Mouse (Mus musculus) ES-Bruce4 (cell line): ENCODE results near the gene 9130019O22Rik. TPM values are rescaled to one million over a fixed set of nuclear protein-coding genes. Genes with fewer than 3 reads are reported as not detected.
A peak's percentile ranks its signal among the peaks of the same experiment; 100 is the strongest.
"Not testable (repeated sequence)": the region's sequence is repeated elsewhere in the genome, so short reads cannot be mapped to it uniquely, and the experiment has no call there.

Experiments used
- H3K27ac ChIP-seq: 2 replicates; pipeline ENCODE4 v1.5.1; 2012; ENCODE audit warnings: low read length, inconsistent platforms; ENCODE audit not compliant: insufficient read depth
- H3K27me3 ChIP-seq: 2 replicates; pipeline ENCODE4 v1.6.1; 2012; ENCODE audit warnings: mild to moderate bottlenecking, low read length, inconsistent platforms; ENCODE audit not compliant: control insufficient read depth, poor library complexity, insufficient read depth, severe bottlenecking
- H3K36me3 ChIP-seq: 2 replicates; pipeline ENCODE4 v1.6.1; 2012; ENCODE audit warnings: inconsistent platforms, mild to moderate bottlenecking, low read length, moderate library complexity; ENCODE audit not compliant: control insufficient read depth, poor library complexity, insufficient read depth, severe bottlenecking
- H3K4me1 ChIP-seq: one replicate; pipeline ENCODE4 v1.8.1; 2011; ENCODE audit warnings: low read length; ENCODE audit not compliant: control insufficient read depth, insufficient read depth
- H3K4me3 ChIP-seq: 2 replicates; pipeline ENCODE4 v1.5.1; 2011; ENCODE audit warnings: low read depth, mild to moderate bottlenecking, low read length
- H3K9ac ChIP-seq: 2 replicates; pipeline ENCODE4 v1.6.1; 2012; ENCODE audit warnings: low read depth, mild to moderate bottlenecking, inconsistent platforms; ENCODE audit not compliant: poor library complexity, severe bottlenecking
- H3K9me3 ChIP-seq: replicated peaks from 2 replicates; pipeline ENCODE4 v1.6.1; 2012; ENCODE audit warnings: mild to moderate bottlenecking, low read length, inconsistent platforms; ENCODE audit not compliant: control insufficient read depth, poor library complexity, insufficient read depth, severe bottlenecking
- CTCF ChIP-seq: IDR thresholded peaks from one replicate; pipeline ENCODE4 v1.8.1; 2011; ENCODE audit warnings: low read depth, low read length
- EP300 ChIP-seq: IDR thresholded peaks from 2 replicates; pipeline ENCODE4 v1.6.1; 2011; ENCODE audit warnings: low read depth, low read length; ENCODE audit not compliant: insufficient read depth
- POLR2A ChIP-seq: IDR thresholded peaks from one replicate; pipeline ENCODE4 v1.8.1; 2011; ENCODE audit warnings: low read length; ENCODE audit not compliant: insufficient read depth
- polyA plus RNA-seq: library from polyadenylated mRNA; stranded (reverse); fragments of >200 nt; gene quantifications from 2 replicates; pipeline ENCODE4 v1.2.4, GENCODE M21; 2011; ENCODE audit warnings: low read depth; ENCODE audit not compliant: missing spikeins, insufficient read depth, insufficient read length

Gene 9130019O22Rik
- polyA plus RNA-seq, 1 experiment: 2.1 TPM

- no peaks in the 10 kb centered on the region for H3K9me3 ChIP-seq
- H3K4me3 ChIP-seq: peak within 1 kb of the TSS; percentile 93
- no peak within 1 kb of the TSS for H3K27ac ChIP-seq
- TF ChIP-seq EP300: peak; percentile 59; the same call in 1 of the 2 replicates
- TF ChIP-seq POLR2A: peak; percentile 78
- no peak for TF ChIP-seq CTCF
- no peaks in the 10 kb centered on the region for H3K4me1 ChIP-seq
- peak within 1 kb of the TSS; percentile 73 for H3K9ac ChIP-seq
- H3K36me3 ChIP-seq: peaks cover 13% of the 10 kb centered on the region
- no peaks in the 10 kb centered on the region for H3K27me3 ChIP-seq
These were observed 34.6 kb upstream of the 9130019O22Rik start, which contains the start of gene Zfp688 for GRCm38 (mm10) chr7:127421388-127422191. Gene Zfp688 (minus strand): TSS chr7:127422068.

GRCm38 (mm10) chr7:127411418-127411817, 24.5 kb upstream of the 9130019O22Rik start:
- H3K27ac ChIP-seq: no peak overlapping the region
- TF ChIP-seq CTCF (no peak), EP300 (no peak), POLR2A (no peak)
- no peak overlapping the region for H3K4me3 ChIP-seq
- no peaks in the 10 kb centered on the region for H3K4me1 ChIP-seq
- no peak overlapping the region for H3K9ac ChIP-seq
- H3K9me3 ChIP-seq: no peaks in the 10 kb centered on the region
- H3K36me3 ChIP-seq: no peaks in the 10 kb centered on the region
- no peaks in the 10 kb centered on the region for H3K27me3 ChIP-seq

GRCm38 (mm10) chr7:127406002-127406987, 19.3 kb upstream of the 9130019O22Rik start, which contains the start of gene Zfp764:
Gene Zfp764 (minus strand): TSS chr7:127406822.
- TF ChIP-seq CTCF: peak; percentile 58
- peak; percentile 31 for TF ChIP-seq POLR2A
- not testable (repeated sequence) for H3K27ac ChIP-seq, H3K4me1 ChIP-seq, H3K9me3 ChIP-seq, H3K27me3 ChIP-seq, H3K36me3 ChIP-seq
- Histone ChIP-seq H3K4me3 (peak within 1 kb of the TSS; percentile 69), H3K9ac (peak within 1 kb of the TSS; percentile 64)

GRCm38 (mm10) chr7:127404101-127404500, 17.1 kb upstream of the 9130019O22Rik start:
- H3K4me3 ChIP-seq, H3K27ac ChIP-seq, H3K36me3 ChIP-seq, H3K9me3 ChIP-seq, H3K4me1 ChIP-seq, H3K9ac ChIP-seq, H3K27me3 ChIP-seq: not testable (repeated sequence)

GRCm38 (mm10) chr7:127402980-127403379, 16.0 kb upstream of the 9130019O22Rik start:
- peak; percentile 52 for TF ChIP-seq CTCF
- no peak for TF ChIP-seq EP300

GRCm38 (mm10) chr7:127400355-127400754, 13.4 kb upstream of the 9130019O22Rik start:
- no peak for TF ChIP-seq CTCF
- TF ChIP-seq EP300: no peak
- TF ChIP-seq POLR2A: no peak
- Histone ChIP-seq H3K9me3 (no peaks in the 10 kb centered on the region), H3K9ac (no peak overlapping the region)

More at GRCm38 (mm10) chr7:127402980-127403379, 16.0 kb upstream of the 9130019O22Rik start:
- Histone ChIP-seq H3K27me3 (no peaks in the 10 kb centered on the region), H3K9ac (no peak overlapping the region), H3K36me3 (no peaks in the 10 kb centered on the region), H3K4me3 (no peak overlapping the region), H3K4me1 (no peaks in the 10 kb centered on the region), H3K27ac (no peak overlapping the region), H3K9me3 (no peaks in the 10 kb centered on the region)

More at GRCm38 (mm10) chr7:127400355-127400754, 13.4 kb upstream of the 9130019O22Rik start:
- Histone ChIP-seq H3K4me1 (no peaks in the 10 kb centered on the region), H3K27ac (no peak overlapping the region), H3K4me3 (no peak overlapping the region), H3K27me3 (no peaks in the 10 kb centered on the region), H3K36me3 (no peaks in the 10 kb centered on the region)
